Mouse (Mus musculus) frontal cortex, postnatal 10 days (tissue): ENCODE measurements around the gene Fam172a.

ENCODE experiments used
- DNase-seq, 2 experiments: peaks; one replicate each; pipeline ENCODE4 v3.0.0; 2022; ENCODE audit warnings: low spot score in 2 of 2, mixed read lengths in 1 of 2

Fam172a gene

DNA sequence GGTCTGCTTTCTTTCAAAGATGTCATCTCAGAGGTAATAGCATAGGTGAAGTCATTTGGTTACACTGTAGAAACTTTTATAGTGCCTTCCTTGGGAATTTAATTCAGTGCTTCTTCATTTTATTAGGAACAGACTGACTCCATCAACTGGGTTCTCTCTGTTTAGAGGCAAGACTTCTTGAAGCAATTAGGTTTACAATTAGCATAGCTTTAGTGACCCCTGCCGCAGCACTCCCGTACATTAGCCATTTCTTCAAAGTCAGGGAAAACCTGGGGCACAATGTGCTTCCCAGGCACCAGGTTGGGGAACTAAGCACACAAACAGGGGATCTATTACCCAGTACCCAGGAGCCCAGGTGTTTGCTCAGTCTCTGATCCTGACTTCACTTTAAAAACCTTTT, 511.3 kb downstream of the Fam172a start:
- DNase-seq: no peak

GRCm38 (mm10) chr13:78215223-78215622, 513.4 kb downstream of the Fam172a start:
- DNase-seq: no peak
